Mouse (Mus musculus): ENCODE data around the gene Ripor2.

- TF ChIP-seq EP300 (IDR thresholded peaks at IDR 0.05; ENCODE audit: low read depth) = no peak
- peak; percentile 22; the same call in 1 of the 2 replicates for TF ChIP-seq CTCF (IDR thresholded peaks at IDR 0.05; ENCODE audit: low read depth)
Observed at GRCm38 (mm10) chr13:24585369-24585768, 3.4 kb downstream of the Ripor2 start.
